In the genomic region with DNA sequence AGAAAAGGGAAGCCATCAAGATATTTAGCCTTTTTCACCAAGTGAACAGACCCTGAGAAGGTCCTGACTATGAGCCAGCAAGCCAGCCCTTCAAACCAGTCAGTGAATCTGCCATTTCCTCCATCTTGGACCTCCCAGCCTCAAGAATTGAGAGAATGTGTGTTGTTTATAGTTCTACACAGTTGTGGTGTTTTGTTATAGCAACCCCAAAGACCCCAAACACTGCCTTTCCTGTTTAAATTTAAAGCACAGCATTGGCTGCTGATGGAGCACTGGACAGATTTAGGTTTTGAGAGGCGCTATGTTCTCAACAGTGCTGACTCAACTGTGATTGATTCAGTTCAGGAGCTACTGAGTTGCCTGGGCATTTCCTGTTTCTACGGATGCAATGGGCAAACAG, we compare ENCODE assay signal across 26 mouse cellular contexts. TPM values are rescaled to one million over a fixed set of nuclear protein-coding genes. Genes with fewer than 3 reads are reported as not detected.
DNase-seq lines count a peak whose midpoint lies in the region; ATAC-seq and TF ChIP-seq lines count a peak whose summit lies in the region.
"Had no signal": no experiment of that assay in that cellular context is flagged by ENCODE, and none has a peak within 500 bp of the region (broad histone marks: within the 10 kb centered on the region; RNA-seq: fewer than 3 reads in every experiment).

No protein-coding gene starts in this region.

- H3K36me3 ChIP-seq in heart, embryonic 12.5 days: no peaks in the 10 kb centered on the region
- no peaks in the 10 kb centered on the region for H3K36me3 ChIP-seq in lung, embryonic 14.5 days (ENCODE audit: insufficient read depth)
- H3K36me3 ChIP-seq: embryonic facial prominence, embryonic 12.5 days; embryonic facial prominence, embryonic 15.5 days; hindbrain, embryonic 10.5 days; hindbrain, embryonic 13.5 days had no signal

- H3K9ac ChIP-seq in heart, embryonic 12.5 days: no peak overlapping the region
- H3K9ac ChIP-seq in lung, embryonic 14.5 days: no peak overlapping the region
- H3K9ac ChIP-seq: embryonic facial prominence, embryonic 12.5 days; embryonic facial prominence, embryonic 15.5 days; forebrain, postnatal 0 days; hindbrain, embryonic 13.5 days had no signal

- H3K4me1 ChIP-seq in heart, embryonic 12.5 days (replicated peaks): no peaks in the 10 kb centered on the region
- H3K4me1 ChIP-seq in lung, embryonic 14.5 days (ENCODE audit: insufficient read depth): no peaks in the 10 kb centered on the region

- WGBS in heart, embryonic 12.5 days: 68% methylated on average over 2 of the region's 2 CpGs
- WGBS in lung, embryonic 14.5 days: 47% methylated on average over 2 of the region's 2 CpGs

- H3K4me2 ChIP-seq in heart, embryonic 12.5 days: no peak overlapping the region
- no peak overlapping the region for H3K4me2 ChIP-seq in lung, embryonic 14.5 days
- H3K4me2 ChIP-seq: embryonic facial prominence, embryonic 12.5 days; embryonic facial prominence, embryonic 15.5 days; hindbrain, embryonic 13.5 days had no signal

- peak; percentile 74 for DNase-seq in heart, adult 11 months
- peak; percentile 23 for DNase-seq in lung, embryonic 14.5 days
- DNase-seq in lung, postnatal 4 days: no peak
- peak; percentile 32 for DNase-seq in NIH3T3 (ENCODE audit: low read depth)
- peak; percentile 32 for DNase-seq in yolk sac, embryonic 10.5 days (ENCODE audit: low spot score)
- DNase-seq in liver: no peak
- DNase-seq: adrenal gland, postnatal 10 days; adrenal gland, postnatal 36 days; cerebellum, adult 18-20 months; cerebellum, adult 9-10 months; cerebellum, postnatal 14 days; forebrain, postnatal 0 days; gastrocnemius, adult 2 months; gastrocnemius, postnatal 14 days; heart, adult 18-20 months had no signal

- no peak for ATAC-seq in heart, embryonic 12.5 days (ENCODE audit: insufficient number of reproducible peaks, low FRiP score)
- ATAC-seq in lung, embryonic 14.5 days (ENCODE audit: insufficient read depth): no peak
- ATAC-seq: forebrain, embryonic 14.5 days; forebrain, postnatal 0 days; Patski had no signal

- H3K27me3 ChIP-seq in heart, embryonic 12.5 days (replicated peaks): peaks cover 31% of the 10 kb centered on the region
- H3K27me3 ChIP-seq in lung, embryonic 14.5 days (ENCODE audit: insufficient read depth, low read length): peaks cover 3% of the 10 kb centered on the region; the same call in 1 of the 2 replicates
- H3K27me3 ChIP-seq: Patski had no signal

- no peak overlapping the region for H3K27ac ChIP-seq in heart, embryonic 12.5 days (ENCODE audit: poor library complexity, severe bottlenecking)
- no peak overlapping the region for H3K27ac ChIP-seq in lung, embryonic 14.5 days (ENCODE audit: low read depth)
- H3K27ac ChIP-seq: embryonic facial prominence, embryonic 12.5 days; embryonic facial prominence, embryonic 15.5 days; gastrocnemius, adult 2 months; hindbrain, embryonic 10.5 days; hindbrain, embryonic 13.5 days had no signal

- H3K4me3 ChIP-seq in heart, embryonic 12.5 days: no peak overlapping the region
- no peak overlapping the region for H3K4me3 ChIP-seq in lung, embryonic 14.5 days (ENCODE audit: low read depth, low read length)
- H3K4me3 ChIP-seq: embryonic facial prominence, embryonic 12.5 days; embryonic facial prominence, embryonic 15.5 days; gastrocnemius, adult 2 months; hindbrain, embryonic 10.5 days; hindbrain, embryonic 13.5 days had no signal

- H3K9me3 ChIP-seq in heart, embryonic 12.5 days (replicated peaks): no peaks in the 10 kb centered on the region
- no peaks in the 10 kb centered on the region for H3K9me3 ChIP-seq in lung, embryonic 14.5 days (ENCODE audit: low read depth, low read length)
- H3K9me3 ChIP-seq: embryonic facial prominence, embryonic 12.5 days; embryonic facial prominence, embryonic 15.5 days; hindbrain, embryonic 10.5 days; hindbrain, embryonic 13.5 days had no signal

- no peak for TF ChIP-seq CTCF in lung, embryonic 14.5 days (IDR thresholded peaks at IDR 0.05; ENCODE audit: low read depth)

RNA-seq across cellular contexts. Expression of a gene that starts 47.9 kb away (rescaled TPM):
- polyA plus RNA-seq in heart, embryonic 12.5 days (2016; fragmentation: Nextera tagmentation; extraction: Ambion mirVana): not detected in 2 replicates
- not detected in 2 replicates for polyA plus RNA-seq in lung, embryonic 14.5 days (2014; fragmentation: Nextera tagmentation; extraction: Ambion mirVana)
- polyA plus RNA-seq: embryonic facial prominence, embryonic 12.5 days; forebrain, embryonic 11.5 days; forebrain, embryonic 14.5 days; heart, embryonic 14.5 days; heart, postnatal 0 days; hindbrain, embryonic 13.5 days; hindbrain, embryonic 16.5 days; Patski had no signal

Comparison
In these comparisons a context has a peak if more than half of its experiments do, and no peak if none do; other contexts are left out.
1. DNase-seq: peak in heart, adult 11 months (single experiment), lung, embryonic 14.5 days (single experiment), NIH3T3 (single experiment) and yolk sac, embryonic 10.5 days (single experiment); none in lung, postnatal 4 days (0 of 2) and liver (single experiment).